Mouse (Mus musculus) lung, postnatal 0 days (tissue): Measurements from ENCODE around the gene Slc25a40. TPM values are rescaled to one million over a fixed set of nuclear protein-coding genes. Genes with fewer than 3 reads are reported as not detected.

Source experiments
- ATAC-seq: fragments of 200-750 bp; cut with Nextera tagmentation; 2 replicates; pipeline ENCODE4 v1.8.0; 2017; ENCODE audit warnings: moderate library complexity
- DNase-seq: peaks from one replicate; pipeline ENCODE4 v3.0.0-alpha.2; 2016; ENCODE audit warnings: low spot score
- H3K27ac ChIP-seq: fragments of 300-500 bp; sonication (generic); 2 replicates; pipeline ENCODE4 v1.5.1; 2014; ENCODE audit warnings: antibody characterized with exemption, mild to moderate bottlenecking, low read length, mixed read lengths
- H3K27me3 ChIP-seq: fragments of 300-500 bp; sonication (generic); replicated peaks from 2 replicates; pipeline ENCODE4 v1.6.1; 2014; ENCODE audit warnings: low read length, mixed read lengths; ENCODE audit not compliant: insufficient read depth
- H3K36me3 ChIP-seq: fragments of 300-500 bp; sonication (generic); 2 replicates; pipeline ENCODE4 v1.6.1; 2014; ENCODE audit warnings: low read length, mixed read lengths; ENCODE audit not compliant: insufficient read depth
- H3K4me1 ChIP-seq: fragments of 300-500 bp; sonication (generic); 2 replicates; pipeline ENCODE4 v1.6.1; 2014; ENCODE audit warnings: antibody characterized with exemption, low read depth, low read length, mixed read lengths; ENCODE audit not compliant: insufficient read depth
- H3K4me2 ChIP-seq: fragments of 300-500 bp; sonication (generic); replicated peaks from 2 replicates; pipeline ENCODE4 v1.6.1; 2014; ENCODE audit warnings: low read depth, mild to moderate bottlenecking, low read length, moderate library complexity, mixed read lengths
- H3K4me3 ChIP-seq: fragments of 300-500 bp; sonication (generic); 2 replicates; pipeline ENCODE4 v1.5.1; 2014; ENCODE audit warnings: low read depth, low read length
- H3K9ac ChIP-seq: fragments of 300-500 bp; sonication (generic); replicated peaks from 2 replicates; pipeline ENCODE4 v1.6.1; 2014; ENCODE audit warnings: low read depth, mild to moderate bottlenecking
- H3K9me3 ChIP-seq: fragments of 300-500 bp; sonication (generic); 2 replicates; pipeline ENCODE4 v1.6.1; 2016; ENCODE audit warnings: low read length, mixed read lengths
- CTCF ChIP-seq: IDR thresholded peaks from 2 replicates; pipeline ENCODE4 v1.5.1; 2016; ENCODE audit warnings: antibody characterized with exemption, mild to moderate bottlenecking
- EP300 ChIP-seq: IDR thresholded peaks from 2 replicates; pipeline ENCODE4 v1.6.1; 2016; ENCODE audit warnings: antibody characterized with exemption, mild to moderate bottlenecking, control low read depth
- WGBS: fragments of 180-500 bp; shearing (Covaris S2); extraction: QIAGEN DNeasy Blood & Tissue Kit; methylation state at CpG from one replicate; pipeline ENCODE4 v1.1.7; 2014; 5-methylcytosine and 5-hydroxymethylcytosine counted together
- polyA plus RNA-seq: library from polyadenylated mRNA; unstranded; fragments of >200 nt; fragmentation: Nextera tagmentation; extraction: Ambion mirVana; gene quantifications from 2 replicates; pipeline ENCODE4 v1.2.1, GENCODE M21; 2015

Slc25a40 gene
- polyA plus RNA-seq, 1 experiment from 2014 or later: 8.6 TPM

DNA sequence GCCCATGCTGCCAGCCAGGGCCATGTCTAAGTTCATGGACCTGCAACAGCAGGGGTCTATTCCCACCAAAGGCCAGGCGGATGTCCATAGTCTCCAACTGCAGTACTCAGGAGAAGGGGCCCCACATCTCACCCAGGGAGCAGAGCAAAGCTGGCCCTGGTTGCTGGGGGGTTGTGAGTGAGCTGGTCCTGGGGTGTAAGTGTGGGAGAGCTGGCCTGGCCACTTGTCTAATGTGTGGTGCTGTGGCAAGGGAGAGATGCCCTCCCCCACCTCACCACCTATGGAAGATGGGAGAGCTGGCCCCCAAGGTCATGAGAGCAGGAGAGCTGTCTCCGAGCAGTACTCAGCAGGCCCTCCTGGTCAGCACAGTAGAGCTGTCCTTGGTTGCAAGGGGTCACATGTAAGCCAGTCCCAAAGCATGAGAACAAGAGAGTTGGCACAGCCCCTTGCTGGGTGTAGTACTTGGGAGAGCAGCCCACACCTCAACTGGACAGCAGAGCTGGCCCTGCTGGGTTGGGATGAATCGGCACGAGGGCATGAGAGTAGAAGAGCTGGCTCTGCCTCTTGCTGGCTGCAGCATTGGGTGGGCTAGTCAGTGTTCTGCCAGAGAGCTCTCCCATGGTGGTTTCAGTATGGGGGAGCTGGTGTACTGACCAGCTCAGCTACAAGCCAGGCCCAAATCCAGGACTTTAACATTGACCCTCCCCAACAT, 65.5 kb downstream of the Slc25a40 start:
- no peaks in the 10 kb centered on the region for H3K27me3 ChIP-seq
- no peak overlapping the region for H3K27ac ChIP-seq
- H3K4me3 ChIP-seq: no peak overlapping the region
- DNase-seq (no peak), ATAC-seq (no peak; the same call in 1 of the 2 replicates)
- TF ChIP-seq EP300 (no peak), CTCF (no peak)
- H3K9me3 ChIP-seq: no peaks in the 10 kb centered on the region
- 68% methylated on average over 4 of the region's 4 CpGs for WGBS
- no peak overlapping the region for H3K9ac ChIP-seq
- H3K4me2 ChIP-seq: no peak overlapping the region
- H3K36me3 ChIP-seq: no peaks in the 10 kb centered on the region
- H3K4me1 ChIP-seq: no peaks in the 10 kb centered on the region

DNA sequence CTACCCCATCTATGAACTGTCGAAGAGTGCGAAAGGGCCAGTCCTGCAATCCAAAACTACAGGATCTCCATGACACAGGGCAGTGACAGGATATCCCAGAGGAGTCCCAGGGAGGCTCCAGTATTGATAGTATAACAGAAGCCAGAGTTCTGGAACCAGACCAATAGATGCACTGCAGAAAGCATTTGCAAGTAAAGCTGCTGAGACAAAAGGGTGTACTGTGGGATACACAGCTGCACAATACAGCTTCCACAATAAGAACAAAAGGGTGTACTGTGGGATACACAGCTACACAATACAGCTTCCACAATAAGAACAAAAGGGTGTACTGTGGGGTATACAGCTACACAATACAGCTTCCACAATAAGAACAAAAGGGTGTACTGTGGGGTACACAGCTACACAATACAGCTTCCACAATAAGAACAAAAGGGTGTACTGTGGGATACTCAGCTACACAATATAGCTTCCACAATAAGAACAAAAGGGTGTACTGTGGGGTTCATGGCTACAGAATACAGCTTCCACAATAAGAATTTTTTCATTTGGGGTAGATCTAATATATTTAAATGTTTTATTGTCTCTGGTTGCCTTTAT, 66.1 kb downstream of the Slc25a40 start:
- Histone ChIP-seq H3K4me1 (no peaks in the 10 kb centered on the region), H3K4me3 (no peak overlapping the region), H3K27ac (no peak overlapping the region), H3K9ac (no peak overlapping the region), H3K27me3 (no peaks in the 10 kb centered on the region), H3K9me3 (no peaks in the 10 kb centered on the region), H3K36me3 (no peaks in the 10 kb centered on the region), H3K4me2 (no peak overlapping the region)
- TF ChIP-seq CTCF (no peak), EP300 (no peak)
- DNase-seq (no peak), ATAC-seq (no peak)
- 100% methylated on average over 2 of the region's 2 CpGs for WGBS

DNA sequence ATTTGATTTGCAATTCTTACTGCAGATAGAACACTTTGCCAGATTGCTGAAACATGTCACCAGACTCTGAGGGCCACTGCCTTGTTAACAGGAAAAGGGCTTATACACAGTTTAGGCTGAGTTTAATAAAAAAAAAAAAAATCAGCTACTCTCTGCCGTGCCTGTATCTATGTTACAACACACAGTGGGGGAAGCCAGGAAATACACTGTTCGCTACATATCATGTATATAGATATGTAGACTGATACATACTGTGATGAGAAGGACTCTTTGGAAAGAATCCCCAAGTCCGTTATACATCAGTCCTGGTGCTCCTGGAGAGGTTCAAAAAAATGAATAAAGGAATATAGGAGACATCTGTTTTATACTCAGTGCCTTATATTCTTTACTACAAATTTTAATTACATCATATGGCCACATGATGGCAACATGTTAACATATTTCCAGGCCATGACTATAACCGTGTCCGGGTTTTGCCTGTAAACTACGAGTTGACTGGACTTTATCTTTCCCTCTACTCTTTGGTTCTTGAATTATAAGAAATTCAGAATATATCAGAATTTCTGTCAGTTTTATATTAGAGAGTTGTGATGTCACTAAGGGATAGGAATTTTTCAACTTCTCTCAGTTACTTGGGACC, 66.9 kb downstream of the Slc25a40 start:
- no peaks in the 10 kb centered on the region for H3K36me3 ChIP-seq
- H3K4me3 ChIP-seq: no peak overlapping the region
- H3K27me3 ChIP-seq: no peaks in the 10 kb centered on the region
- H3K9me3 ChIP-seq: no peaks in the 10 kb centered on the region
- H3K4me2 ChIP-seq: no peak overlapping the region
- no peaks in the 10 kb centered on the region for H3K4me1 ChIP-seq
- DNase-seq: peak; percentile 69
- WGBS: 29% methylated on average over 6 of the region's 6 CpGs
- no peak for ATAC-seq
- no peak for TF ChIP-seq EP300
- peak; percentile 62 for TF ChIP-seq CTCF
- H3K27ac ChIP-seq: no peak overlapping the region
- H3K9ac ChIP-seq: no peak overlapping the region

DNA sequence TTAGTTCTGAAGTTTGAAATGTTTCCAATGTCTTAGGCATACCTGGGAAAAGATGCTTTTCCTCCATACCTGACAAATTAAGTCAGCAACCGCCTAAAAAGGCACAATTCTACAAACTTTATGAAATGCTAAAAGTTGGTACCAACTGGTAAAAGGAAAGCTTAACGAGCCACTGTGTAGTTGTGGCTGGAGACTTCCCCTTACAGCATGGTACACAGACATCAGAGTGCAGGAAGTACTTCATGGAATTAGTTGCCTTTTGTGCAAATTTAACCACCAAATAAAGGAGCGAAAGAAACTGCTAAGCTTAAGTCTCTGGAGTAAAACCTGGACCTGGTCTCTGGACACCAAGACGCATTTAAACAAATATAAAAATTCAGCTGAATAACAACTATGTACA, 69.1 kb downstream of the Slc25a40 start:
- H3K4me1 ChIP-seq: no peaks in the 10 kb centered on the region
- no peak for DNase-seq
- no peak for ATAC-seq
- H3K4me2 ChIP-seq: no peak overlapping the region
- no peak overlapping the region for H3K27ac ChIP-seq
- no peaks in the 10 kb centered on the region for H3K9me3 ChIP-seq
- no peaks in the 10 kb centered on the region for H3K36me3 ChIP-seq
- no peak overlapping the region for H3K9ac ChIP-seq
- whole genome bisulfite sequencing: 58% methylated on average over 4 of the region's 4 CpGs
- no peak for TF ChIP-seq CTCF
- no peak for TF ChIP-seq EP300
- H3K4me3 ChIP-seq: no peak overlapping the region
- no peaks in the 10 kb centered on the region for H3K27me3 ChIP-seq

Other genes starting within 250 kb of the Slc25a40 start
- gene Adam22, start 54.7 kb upstream of the Slc25a40 start, polyA plus RNA-seq: 2.6 and 3.0 TPM in 2 replicates
- 10.5 and 10.8 TPM in 2 replicates for gene Dbf4, start 134 bp upstream of the Slc25a40 start, polyA plus RNA-seq
- 0.52 and 0.58 TPM in 2 replicates for gene Rundc3b, start 200.1 kb downstream of the Slc25a40 start, polyA plus RNA-seq
- 3.7 and 4.7 TPM in 2 replicates for gene Abcb1a, start 237.2 kb downstream of the Slc25a40 start, polyA plus RNA-seq